Mouse (Mus musculus): Measurements from ENCODE around the gene Ch25h.

Gene Ch25h

GRCm38 (mm10) chr19:34496353-34496752 is 21.4 kb upstream of the Ch25h start:
- Histone ChIP-seq H3K9me3 (ENCODE audit: low read length) (no peaks in the 10 kb centered on the region), H3K4me3 (replicated peaks; ENCODE audit: low read length) (no peak overlapping the region), H3K36me3 (ENCODE audit: insufficient read depth, low read length) (no peaks in the 10 kb centered on the region), H3K27me3 (ENCODE audit: insufficient read depth, low read length) (no peaks in the 10 kb centered on the region), H3K4me1 (replicated peaks; ENCODE audit: low read depth, low read length) (peaks cover 4% of the 10 kb centered on the region; the same call in 1 of the 2 replicates)
- no peak for TF ChIP-seq NANOG (IDR thresholded peaks at IDR 0.05; ENCODE audit: borderline replicate concordance, low read length)
- no peak for TF ChIP-seq POU5F1 (IDR thresholded peaks at IDR 0.05; ENCODE audit: borderline replicate concordance, low read length)
- no peak for TF ChIP-seq CTCF (conservative IDR thresholded peaks at IDR 0.05; ENCODE audit: low read length)

GRCm38 (mm10) chr19:34493859-34494258 is 18.9 kb upstream of the Ch25h start:
- no peaks in the 10 kb centered on the region for H3K36me3 ChIP-seq (ENCODE audit: insufficient read depth, low read length)
- no peaks in the 10 kb centered on the region for H3K9me3 ChIP-seq (ENCODE audit: low read length)
- H3K27me3 ChIP-seq (ENCODE audit: insufficient read depth, low read length): no peaks in the 10 kb centered on the region
- TF ChIP-seq POU5F1 (IDR thresholded peaks at IDR 0.05; ENCODE audit: borderline replicate concordance, low read length) (no peak), CTCF (conservative IDR thresholded peaks at IDR 0.05; ENCODE audit: low read length) (no peak), NANOG (IDR thresholded peaks at IDR 0.05; ENCODE audit: borderline replicate concordance, low read length) (no peak)
- peaks cover 4% of the 10 kb centered on the region; the same call in 1 of the 2 replicates for H3K4me1 ChIP-seq (replicated peaks; ENCODE audit: low read depth, low read length)
- no peak overlapping the region for H3K4me3 ChIP-seq (replicated peaks; ENCODE audit: low read length)

- Histone ChIP-seq H3K4me3 (replicated peaks; ENCODE audit: low read length) (no peak overlapping the region), H3K9me3 (ENCODE audit: low read length) (no peaks in the 10 kb centered on the region), H3K36me3 (ENCODE audit: insufficient read depth, low read length) (no peaks in the 10 kb centered on the region), H3K4me1 (replicated peaks; ENCODE audit: low read depth, low read length) (no peaks in the 10 kb centered on the region), H3K27me3 (ENCODE audit: insufficient read depth, low read length) (peaks cover 5% of the 10 kb centered on the region; the same call in 1 of the 2 replicates)
- TF ChIP-seq POU5F1 (IDR thresholded peaks at IDR 0.05; ENCODE audit: borderline replicate concordance, low read length): no peak
- peak; percentile 50 for TF ChIP-seq CTCF (conservative IDR thresholded peaks at IDR 0.05; ENCODE audit: low read length)
- no peak for TF ChIP-seq NANOG (IDR thresholded peaks at IDR 0.05; ENCODE audit: borderline replicate concordance, low read length)
These were observed 8.6 kb upstream of the Ch25h start for GRCm38 (mm10) chr19:34483547-34483946.

- H3K9me3 ChIP-seq (ENCODE audit: low read length): no peaks in the 10 kb centered on the region
- no peaks in the 10 kb centered on the region for H3K36me3 ChIP-seq (ENCODE audit: insufficient read depth, low read length)
- peaks cover 22% of the 10 kb centered on the region for H3K4me1 ChIP-seq (replicated peaks; ENCODE audit: low read depth, low read length)
- H3K4me3 ChIP-seq (replicated peaks; ENCODE audit: low read length): peak overlapping the region; percentile 76
- peaks cover 56% of the 10 kb centered on the region for H3K27me3 ChIP-seq (ENCODE audit: insufficient read depth, low read length)
- TF ChIP-seq NANOG (IDR thresholded peaks at IDR 0.05; ENCODE audit: borderline replicate concordance, low read length) (no peak), CTCF (conservative IDR thresholded peaks at IDR 0.05; ENCODE audit: low read length) (no peak), POU5F1 (IDR thresholded peaks at IDR 0.05; ENCODE audit: borderline replicate concordance, low read length) (no peak)
These were observed 555 bp downstream of the Ch25h start for GRCm38 (mm10) chr19:34474228-34474990.

- peaks cover 39% of the 10 kb centered on the region for H3K27me3 ChIP-seq (ENCODE audit: insufficient read depth, low read length)
- peaks cover 22% of the 10 kb centered on the region for H3K4me1 ChIP-seq (replicated peaks; ENCODE audit: low read depth, low read length)
- no peak overlapping the region for H3K4me3 ChIP-seq (replicated peaks; ENCODE audit: low read length)
- H3K36me3 ChIP-seq (ENCODE audit: insufficient read depth, low read length): no peaks in the 10 kb centered on the region
- H3K9me3 ChIP-seq (ENCODE audit: low read length): no peaks in the 10 kb centered on the region
- TF ChIP-seq CTCF (conservative IDR thresholded peaks at IDR 0.05; ENCODE audit: low read length) (no peak), NANOG (IDR thresholded peaks at IDR 0.05; ENCODE audit: borderline replicate concordance, low read length) (no peak), POU5F1 (IDR thresholded peaks at IDR 0.05; ENCODE audit: borderline replicate concordance, low read length) (no peak)
These were observed 3.3 kb downstream of the Ch25h start for GRCm38 (mm10) chr19:34471703-34472102.

GRCm38 (mm10) chr19:34468794-34469193 is 6.2 kb downstream of the Ch25h start:
- Histone ChIP-seq H3K4me3 (replicated peaks; ENCODE audit: low read length) (no peak overlapping the region), H3K4me1 (replicated peaks; ENCODE audit: low read depth, low read length) (no peaks in the 10 kb centered on the region), H3K9me3 (ENCODE audit: low read length) (no peaks in the 10 kb centered on the region), H3K36me3 (ENCODE audit: insufficient read depth, low read length) (no peaks in the 10 kb centered on the region), H3K27me3 (ENCODE audit: insufficient read depth, low read length) (peaks cover 12% of the 10 kb centered on the region)
- TF ChIP-seq NANOG (IDR thresholded peaks at IDR 0.05; ENCODE audit: borderline replicate concordance, low read length) (no peak), POU5F1 (IDR thresholded peaks at IDR 0.05; ENCODE audit: borderline replicate concordance, low read length) (no peak), CTCF (conservative IDR thresholded peaks at IDR 0.05; ENCODE audit: low read length) (no peak)

- no peak overlapping the region for H3K4me3 ChIP-seq (replicated peaks; ENCODE audit: low read length)
- H3K27me3 ChIP-seq (ENCODE audit: insufficient read depth, low read length): peaks cover 7% of the 10 kb centered on the region
- H3K36me3 ChIP-seq (ENCODE audit: insufficient read depth, low read length): no peaks in the 10 kb centered on the region
- H3K4me1 ChIP-seq (replicated peaks; ENCODE audit: low read depth, low read length): no peaks in the 10 kb centered on the region
- H3K9me3 ChIP-seq (ENCODE audit: low read length): no peaks in the 10 kb centered on the region
- no peak for TF ChIP-seq NANOG (IDR thresholded peaks at IDR 0.05; ENCODE audit: borderline replicate concordance, low read length)
- TF ChIP-seq CTCF (conservative IDR thresholded peaks at IDR 0.05; ENCODE audit: low read length): no peak
- TF ChIP-seq POU5F1 (IDR thresholded peaks at IDR 0.05; ENCODE audit: borderline replicate concordance, low read length): no peak
These were observed 6.7 kb downstream of the Ch25h start for GRCm38 (mm10) chr19:34468216-34468615.

- Histone ChIP-seq H3K4me3 (replicated peaks; ENCODE audit: low read length) (no peak overlapping the region), H3K9me3 (ENCODE audit: low read length) (no peaks in the 10 kb centered on the region), H3K4me1 (replicated peaks; ENCODE audit: low read depth, low read length) (no peaks in the 10 kb centered on the region), H3K36me3 (ENCODE audit: insufficient read depth, low read length) (no peaks in the 10 kb centered on the region), H3K27me3 (ENCODE audit: insufficient read depth, low read length) (no peaks in the 10 kb centered on the region; the same call in 1 of the 2 replicates)
- TF ChIP-seq POU5F1 (IDR thresholded peaks at IDR 0.05; ENCODE audit: borderline replicate concordance, low read length) (no peak), CTCF (conservative IDR thresholded peaks at IDR 0.05; ENCODE audit: low read length) (no peak), NANOG (IDR thresholded peaks at IDR 0.05; ENCODE audit: borderline replicate concordance, low read length) (no peak)
These were observed 10.5 kb downstream of the Ch25h start for GRCm38 (mm10) chr19:34464453-34464852.

Measured in E14TG2a.4 (cell line).